Mouse (Mus musculus): ENCODE results near the gene Myh13. TPM values are rescaled to one million over a fixed set of nuclear protein-coding genes. Genes with fewer than 3 reads are reported as not detected.

Myh13 gene
- 0.75 and 6.1 TPM in 2 replicates for polyA plus RNA-seq (2012; ENCODE audit: low replicate concordance)

DNA sequence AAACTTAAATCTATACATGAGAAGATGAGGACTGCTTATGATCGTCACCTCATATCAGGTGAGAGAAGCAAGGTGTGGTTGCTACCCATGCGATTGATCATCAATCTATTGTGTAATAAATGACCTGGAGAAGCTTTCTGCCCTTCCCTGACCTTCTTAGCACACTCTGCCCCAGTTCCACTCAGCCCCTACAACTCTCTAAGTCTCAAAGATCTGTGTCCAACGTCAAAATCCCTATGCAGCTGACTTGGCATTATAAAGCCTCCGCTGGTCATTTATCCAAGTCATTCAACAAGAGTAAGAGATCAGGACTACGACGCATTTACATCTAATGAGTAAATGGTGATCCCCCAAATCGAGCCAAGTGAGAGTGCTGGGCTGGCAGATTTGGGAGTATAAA is at the start of gene Myh13:
Gene Myh13, plus strand, starts transcription at position 301 of the 400 bp plus-strand sequence.

DNA sequence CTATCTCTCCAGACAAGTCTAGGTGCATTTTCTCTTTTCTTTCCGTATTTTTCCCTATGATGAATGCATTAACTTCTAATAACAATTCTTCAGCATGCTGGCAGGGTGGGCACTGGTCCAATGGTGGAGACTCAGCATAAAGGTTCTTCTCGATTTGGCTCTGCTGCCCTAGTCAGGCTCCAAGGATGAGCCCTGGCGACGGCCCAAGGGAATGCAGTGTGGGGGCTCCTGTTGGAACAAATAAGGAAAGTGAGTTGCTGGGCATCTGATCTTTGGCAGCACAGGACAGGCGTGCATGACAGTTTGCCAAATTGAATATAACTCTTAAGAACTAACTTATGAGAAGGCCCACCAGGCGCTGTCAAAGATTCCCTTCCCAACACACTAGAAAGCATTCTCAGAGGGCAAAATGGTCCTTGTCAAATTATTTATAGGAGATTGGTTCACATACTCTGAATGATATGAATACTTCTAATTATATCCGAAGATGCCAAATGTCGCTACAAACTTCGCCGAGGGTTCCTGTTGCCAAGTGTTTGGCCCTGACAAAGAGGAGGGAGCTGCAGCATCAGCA is 44.8 kb upstream of the Myh13 start, which contains the start of gene Myh8:
Gene Myh8, plus strand, starts transcription at position 524 of the 574 bp plus-strand sequence.

Other genes starting within 250 kb of the Myh13 start
- 0.02 TPM in 2 replicates for gene Myh3, start 243.4 kb upstream of the Myh13 start, polyA plus RNA-seq (2012; ENCODE audit: low replicate concordance)
- gene Myh2, start 150.6 kb upstream of the Myh13 start, polyA plus RNA-seq (2012; ENCODE audit: low replicate concordance) = not detected in 2 replicates
- gene Myh1, start 121.6 kb upstream of the Myh13 start, polyA plus RNA-seq (2012; ENCODE audit: low replicate concordance) = not detected in 2 replicates
- gene Myh4, start 83.6 kb upstream of the Myh13 start, polyA plus RNA-seq (2012; ENCODE audit: low replicate concordance) = not detected in 2 replicates
- gene Myh8, start 44.5 kb upstream of the Myh13 start, polyA plus RNA-seq (2012; ENCODE audit: low replicate concordance) = not detected in 2 replicates
- 7.4 and 8.0 TPM in 2 replicates for gene Gas7, start 133.8 kb downstream of the Myh13 start, polyA plus RNA-seq (2012; ENCODE audit: low replicate concordance)